Mouse (Mus musculus) cerebellum, adult 2 months (tissue): Measurements from ENCODE around the gene Zfp385a. TPM values are rescaled to one million over a fixed set of nuclear protein-coding genes. Genes with fewer than 3 reads are reported as not detected.

Experiments used
- DNase-seq, 2 experiments: peaks; one replicate each; pipeline ENCODE4 v3.0.0; 2021
- H3K27ac ChIP-seq: fragments of 200-500 bp; 2 replicates; pipeline ENCODE4 v1.5.1; 2012; ENCODE audit warnings: low read length, control low read depth, inconsistent platforms; ENCODE audit not compliant: insufficient read depth
- H3K27me3 ChIP-seq: fragments of 200-500 bp; 2 replicates; pipeline ENCODE4 v1.6.1; 2012; ENCODE audit warnings: inconsistent platforms, mild to moderate bottlenecking, low read length, moderate library complexity; ENCODE audit not compliant: control insufficient read depth, insufficient read depth
- H3K4me1 ChIP-seq: fragments of 200-500 bp; 2 replicates; pipeline ENCODE4 v1.6.1; 2011; ENCODE audit warnings: low read length; ENCODE audit not compliant: control insufficient read depth, insufficient read depth
- H3K4me3 ChIP-seq: fragments of 200-500 bp; replicated peaks from 2 replicates; pipeline ENCODE3; 2011; ENCODE audit warnings: mild to moderate bottlenecking, low read depth, low read length, control low read depth; ENCODE audit not compliant: insufficient read depth
- CTCF ChIP-seq: fragments of 200-500 bp; IDR thresholded peaks from 2 replicates; pipeline ENCODE4 v1.5.1; 2011; ENCODE audit warnings: low read depth, mild to moderate bottlenecking, control low read depth, low read length, moderate library complexity, borderline replicate concordance; ENCODE audit not compliant: insufficient read depth
- POLR2A ChIP-seq: fragments of 200-500 bp; IDR thresholded peaks from 2 replicates; pipeline ENCODE4 v1.6.1; 2011; ENCODE audit warnings: low read length, control low read depth, borderline replicate concordance; ENCODE audit not compliant: insufficient read depth
- WGBS: fragments of 180-500 bp; shearing (Covaris S2); methylation state at CpG from one replicate; pipeline ENCODE4 v1.1.7; 2018; 5-methylcytosine and 5-hydroxymethylcytosine counted together
- polyA plus RNA-seq: library from polyadenylated mRNA; depleted of rRNA; stranded (reverse); fragments of >200 nt; gene quantifications from 2 replicates; pipeline ENCODE4 v1.2.3, GENCODE M21; 2012; rRNA removed

Zfp385a gene
- polyA plus RNA-seq, 1 experiment = 91.4 TPM

GRCm38 (mm10) chr15:103272419-103273279, 67.2 kb downstream of the Zfp385a start, which contains the start of gene Copz1:
Gene Copz1, plus strand, starts transcription at chr15:103272714.
- Histone ChIP-seq H3K4me3 (peak within 1 kb of the TSS; percentile 68), H3K4me1 (no peaks in the 10 kb centered on the region; the same call in 1 of the 2 replicates), H3K27me3 (no peaks in the 10 kb centered on the region), H3K27ac (no peak within 1 kb of the TSS)
- peak; percentile 95 to 99 for DNase-seq
- under 1% methylated on average over 38 of the region's 38 CpGs for WGBS
- TF ChIP-seq CTCF = no peak
- peak; percentile 93 for TF ChIP-seq POLR2A

DNA sequence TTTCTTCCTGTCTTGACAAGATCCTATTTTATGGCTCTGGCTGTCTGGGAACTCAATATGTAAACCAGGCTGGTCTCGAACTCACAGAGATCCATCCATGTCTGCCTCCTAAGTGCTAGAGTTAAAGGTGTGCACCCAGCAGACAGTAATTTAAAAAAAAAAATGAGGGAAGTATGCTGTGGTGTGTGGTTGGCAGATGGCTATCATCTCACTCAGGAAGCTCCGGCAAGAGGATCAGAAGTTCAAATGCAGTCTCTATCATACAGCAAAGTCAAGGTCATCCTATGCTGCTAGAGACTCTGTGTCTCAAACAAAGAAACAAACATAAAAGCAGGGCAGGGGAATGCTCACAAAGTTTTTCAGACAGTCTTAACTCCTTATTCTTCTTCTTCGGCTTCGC, 71.0 kb downstream of the Zfp385a start:
- WGBS = 90% methylated on average over 4 of the region's 4 CpGs
- no peaks in the 10 kb centered on the region for H3K27me3 ChIP-seq
- TF ChIP-seq POLR2A (no peak), CTCF (no peak)
- no peak overlapping the region for H3K4me3 ChIP-seq
- no peaks in the 10 kb centered on the region; the same call in 1 of the 2 replicates for H3K4me1 ChIP-seq
- DNase-seq = no peak
- no peak overlapping the region for H3K27ac ChIP-seq

DNA sequence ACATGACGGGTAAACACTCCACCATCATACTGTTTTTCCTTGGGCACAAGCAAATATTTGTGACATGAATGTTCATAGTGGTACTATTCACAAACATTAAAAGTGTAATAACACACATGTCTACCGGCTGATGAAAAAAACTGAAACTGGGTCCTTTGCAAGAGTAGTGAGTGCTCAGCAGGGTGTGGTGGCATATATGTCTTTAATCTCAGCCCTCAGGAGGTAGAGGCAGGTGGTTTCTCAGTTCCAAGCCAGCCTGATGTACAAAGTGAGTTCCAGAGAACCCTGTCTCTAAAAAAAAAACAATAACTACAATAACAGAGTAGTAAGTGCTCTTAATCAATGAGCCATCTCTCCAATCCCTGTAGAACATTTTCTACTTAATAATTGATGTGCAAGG, 75.1 kb downstream of the Zfp385a start:
- Histone ChIP-seq H3K4me3 (no peak overlapping the region), H3K4me1 (no peaks in the 10 kb centered on the region), H3K27ac (no peak overlapping the region), H3K27me3 (no peaks in the 10 kb centered on the region)
- WGBS = 92% methylated on average over 2 of the region's 2 CpGs
- no peak for TF ChIP-seq POLR2A
- TF ChIP-seq CTCF = no peak
- no peak for DNase-seq

Other genes with a start within 250 kb of the Zfp385a start
- gene Smug1, start 173.0 kb downstream of the Zfp385a start, polyA plus RNA-seq = 17.8 and 20.1 TPM in 2 replicates
- gene Cbx5, start 100.3 kb downstream of the Zfp385a start, polyA plus RNA-seq = 49.4 and 52.7 TPM in 2 replicates
- 318 and 320 TPM in 2 replicates for gene Hnrnpa1, start 99.7 kb downstream of the Zfp385a start, polyA plus RNA-seq
- gene Nfe2, start 81.7 kb downstream of the Zfp385a start, polyA plus RNA-seq = 0.28 and 0.57 TPM in 2 replicates
- 110 and 117 TPM in 2 replicates for gene Copz1, start 67.4 kb downstream of the Zfp385a start, polyA plus RNA-seq
- 0.43 and 0.62 TPM in 2 replicates for gene Gpr84, start 29.5 kb downstream of the Zfp385a start, polyA plus RNA-seq
- gene Itga5, start 26.7 kb upstream of the Zfp385a start, polyA plus RNA-seq = 1.6 TPM in 2 replicates
- 0.16 TPM in 1 of 2 replicates, not detected in the other for gene Gtsf1, start 90.4 kb upstream of the Zfp385a start, polyA plus RNA-seq
- gene Gtsf2, start 108.4 kb upstream of the Zfp385a start, polyA plus RNA-seq = 0.38 and 1.4 TPM in 2 replicates
- 2.0 and 2.2 TPM in 2 replicates for gene Nckap1l, start 113.7 kb upstream of the Zfp385a start, polyA plus RNA-seq
- gene Pde1b, start 162.9 kb upstream of the Zfp385a start, polyA plus RNA-seq = 57.5 and 62.5 TPM in 2 replicates
- gene Ppp1r1a, start 197.9 kb upstream of the Zfp385a start, polyA plus RNA-seq = 28.3 and 30.0 TPM in 2 replicates
- 0.40 TPM in 1 of 2 replicates, not detected in the other for gene Glycam1, start 225.0 kb upstream of the Zfp385a start, polyA plus RNA-seq